Mouse (Mus musculus): ENCODE results near the gene Fahd1. TPM values are rescaled to one million over a fixed set of nuclear protein-coding genes. Genes with fewer than 3 reads are reported as not detected.
A peak's percentile ranks its signal among the peaks of the same experiment; 100 is the strongest.

Fahd1 gene
- total RNA-seq, 1 experiment from 2014 or later = 6.6 TPM

DNA sequence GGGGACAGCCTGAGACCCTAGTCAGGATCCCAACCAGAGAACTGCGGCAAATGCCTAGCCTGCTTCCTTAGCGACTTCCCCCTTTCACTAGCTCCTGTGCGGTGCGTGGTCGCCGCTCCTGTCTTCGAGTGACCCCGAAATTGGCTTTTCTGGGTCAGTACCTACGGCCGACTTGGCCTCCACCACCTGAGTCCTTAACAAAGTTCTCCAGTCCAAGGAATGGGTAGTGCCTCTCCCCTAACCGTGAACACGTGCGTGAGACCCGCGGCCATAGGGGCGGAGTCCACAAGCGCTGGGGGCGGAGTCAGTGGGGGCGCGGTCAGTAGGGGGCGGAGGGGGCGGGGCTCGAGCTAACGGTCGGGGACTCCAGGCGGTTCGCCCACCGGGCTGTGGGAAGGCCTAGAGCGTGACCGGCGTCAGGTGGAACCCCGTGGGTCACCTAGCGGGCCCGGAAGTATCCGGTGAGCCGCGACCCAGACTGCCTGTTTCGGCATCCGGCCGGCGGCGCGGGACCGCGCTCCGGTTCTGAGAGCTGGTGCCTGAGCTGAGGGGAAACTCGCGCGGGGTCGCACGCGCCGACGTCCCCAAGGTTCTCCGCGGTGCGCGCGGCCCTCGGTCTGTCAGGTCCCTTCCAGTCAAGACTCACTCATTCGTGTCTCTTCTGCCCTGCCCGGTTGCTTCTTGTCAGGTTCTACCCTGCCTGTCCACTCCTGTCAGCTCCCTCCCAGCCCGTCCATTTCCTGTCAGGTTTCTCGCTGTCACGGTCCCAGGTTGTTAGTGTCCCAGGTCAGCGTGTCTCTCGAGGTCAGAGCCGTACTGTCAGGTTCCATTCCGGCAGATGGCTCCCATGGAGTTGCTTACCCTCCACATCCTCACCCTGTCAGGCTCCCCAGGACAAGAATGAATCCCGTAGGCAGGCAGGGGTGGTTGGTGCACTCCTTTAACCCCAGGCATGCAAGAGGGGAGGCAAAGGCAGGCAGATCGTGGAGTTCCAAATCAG, 45.9 kb downstream of the Fahd1 start, which contains the start of gene Meiob:
Gene Meiob (plus strand): TSS at position 338 of the 1,000 bp plus-strand sequence.
- peak; percentile 79 for ATAC-seq (replicated peaks; ENCODE audit: insufficient number of reproducible peaks, low FRiP score, low TSS enrichment, poor library complexity, severe bottlenecking)

DNA sequence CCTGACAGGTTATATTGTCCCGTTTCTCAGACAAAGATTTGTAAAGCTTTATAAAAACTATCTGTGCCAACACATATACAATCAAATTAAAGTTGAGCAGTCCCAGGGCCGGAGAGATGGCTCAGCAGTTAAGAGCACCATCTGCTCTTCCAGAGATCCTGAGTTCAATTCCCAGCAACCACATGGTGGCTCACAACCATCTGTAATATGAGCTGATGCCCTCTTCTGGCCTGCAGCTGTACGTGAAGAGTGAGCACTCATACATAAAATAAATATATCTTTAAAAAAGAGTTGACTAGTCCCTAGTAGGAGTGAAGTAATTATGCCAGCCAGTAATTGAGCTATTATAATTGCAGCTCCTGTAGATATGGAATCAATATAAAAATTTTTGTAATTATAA, 49.6 kb downstream of the Fahd1 start:
- ATAC-seq (replicated peaks; ENCODE audit: insufficient number of reproducible peaks, low FRiP score, low TSS enrichment, poor library complexity, severe bottlenecking) = no peak

DNA sequence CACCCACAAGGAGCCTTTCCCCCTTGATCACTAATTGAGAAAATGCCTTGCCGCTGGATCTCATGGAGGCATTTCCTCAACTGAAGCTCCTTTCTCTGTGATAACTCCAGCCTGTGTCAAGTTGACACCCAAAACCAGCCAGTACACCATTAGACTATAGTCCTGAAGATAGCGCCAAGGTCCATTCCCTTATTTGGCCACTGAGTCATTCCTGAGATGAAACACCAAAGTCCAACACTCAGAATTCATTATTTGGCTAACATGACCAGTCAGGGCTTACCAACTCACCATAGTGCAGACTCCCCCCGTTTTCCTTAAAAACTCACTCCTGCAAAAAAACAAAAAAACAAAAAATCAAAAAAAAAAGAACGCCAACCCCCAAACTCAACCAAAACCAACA, 50.7 kb downstream of the Fahd1 start:
- no peak for ATAC-seq (replicated peaks; ENCODE audit: insufficient number of reproducible peaks, low FRiP score, low TSS enrichment, poor library complexity, severe bottlenecking)

Other genes with a start within 250 kb of the Fahd1 start
- gene Tsc2, start 217.7 kb downstream of the Fahd1 start, total RNA-seq (2017) = 20.2 to 53.0 TPM (median 29.4 TPM) in 3 replicates
- gene Nthl1, start 217.7 kb downstream of the Fahd1 start, total RNA-seq (2017) = 2.5 to 2.6 TPM in 2 of 3 replicates, not detected in the other
- gene Slc9a3r2, start 200.0 kb downstream of the Fahd1 start, total RNA-seq (2017) = 0.48 to 0.78 TPM in 2 of 3 replicates, not detected in the other
- not detected in 3 replicates for gene Npw, start 191.9 kb downstream of the Fahd1 start, total RNA-seq (2017)
- gene Zfp598, start 180.7 kb downstream of the Fahd1 start, total RNA-seq (2017) = 14.6 to 21.7 TPM (median 15.7 TPM) in 3 replicates
- gene Syngr3, start 160.4 kb downstream of the Fahd1 start, total RNA-seq (2017) = not detected in 3 replicates
- 12.4 to 19.8 TPM (median 15.4 TPM) in 3 replicates for gene Gfer, start 154.2 kb downstream of the Fahd1 start, total RNA-seq (2017)
- gene Noxo1, start 154.1 kb downstream of the Fahd1 start, total RNA-seq (2017) = 0.48 to 3.0 TPM (median 2.1 TPM) in 3 replicates
- 9.7 to 19.8 TPM (median 18.6 TPM) in 3 replicates for gene Tbl3, start 142.7 kb downstream of the Fahd1 start, total RNA-seq (2017)
- gene Rnf151, start 132.3 kb downstream of the Fahd1 start, total RNA-seq (2017) = 2.8 TPM in 1 of 3 replicates, not detected in the others
- 428 to 669 TPM (median 533 TPM) in 3 replicates for gene Rps2, start 132.2 kb downstream of the Fahd1 start, total RNA-seq (2017)
- 144 to 243 TPM (median 228 TPM) in 3 replicates for gene Ndufb10, start 125.9 kb downstream of the Fahd1 start, total RNA-seq (2017)
- 4.7 to 14.6 TPM (median 10.2 TPM) in 3 replicates for gene Rpl3l, start 122.5 kb downstream of the Fahd1 start, total RNA-seq (2017)
- gene Msrb1, start 113.7 kb downstream of the Fahd1 start, total RNA-seq (2017) = 248 to 361 TPM (median 344 TPM) in 3 replicates
- gene Hs3st6, start 97.4 kb downstream of the Fahd1 start, total RNA-seq (2017) = not detected in 3 replicates
- not detected in 3 replicates for gene Meiob, start 46.1 kb downstream of the Fahd1 start, total RNA-seq (2017)
- gene Hagh, start 10.2 kb downstream of the Fahd1 start, total RNA-seq (2017) = 23.2 to 48.3 TPM (median 34.5 TPM) in 3 replicates
- 0.29 TPM in 1 of 3 replicates, not detected in the others for gene Igfals, start 15.6 kb upstream of the Fahd1 start, total RNA-seq (2017)
- gene Nubp2, start 36.0 kb upstream of the Fahd1 start, total RNA-seq (2017) = 34.3 to 41.0 TPM (median 40.1 TPM) in 3 replicates
- 16.6 to 25.9 TPM (median 20.5 TPM) in 3 replicates for gene Spsb3, start 36.3 kb upstream of the Fahd1 start, total RNA-seq (2017)
- 12.0 to 20.2 TPM (median 12.9 TPM) in 3 replicates for gene Eme2, start 44.7 kb upstream of the Fahd1 start, total RNA-seq (2017)
- 13.4 to 24.4 TPM (median 19.0 TPM) in 3 replicates for gene Mrps34, start 44.8 kb upstream of the Fahd1 start, total RNA-seq (2017)
- 28.0 to 48.6 TPM (median 30.1 TPM) in 3 replicates for gene Nme3, start 46.1 kb upstream of the Fahd1 start, total RNA-seq (2017)
- 46.0 to 84.3 TPM (median 50.2 TPM) in 3 replicates for gene Mapk8ip3, start 86.6 kb upstream of the Fahd1 start, total RNA-seq (2017)
- gene Jpt2, start 110.3 kb upstream of the Fahd1 start, total RNA-seq (2017) = 13.4 to 14.4 TPM (median 14.2 TPM) in 3 replicates
- 10.3 to 23.9 TPM (median 11.2 TPM) in 3 replicates for gene Cramp1l, start 165.4 kb upstream of the Fahd1 start, total RNA-seq (2017)
- 11.7 to 13.0 TPM (median 12.6 TPM) in 3 replicates for gene Ift140, start 165.7 kb upstream of the Fahd1 start, total RNA-seq (2017)
- not detected in 3 replicates for gene Tmem204, start 233.2 kb upstream of the Fahd1 start, total RNA-seq (2017)